Mouse (Mus musculus) erythroid progenitor cell, adult 5-6 weeks (primary cell): ENCODE results near the gene Sh3rf1. TPM values are rescaled to one million over a fixed set of nuclear protein-coding genes. Genes with fewer than 3 reads are reported as not detected.

Experiments
- ATAC-seq: replicated peaks from 2 replicates; pipeline ENCODE4 v1.8.0; 2016; ENCODE audit warnings: moderate number of reproducible peaks, mild to moderate bottlenecking, moderate TSS enrichment, inconsistent platforms; ENCODE audit not compliant: poor library complexity, low FRiP score, severe bottlenecking
- total RNA-seq, 2 experiments: library from RNA; stranded (forward) in 1 of 2; stranded (reverse) in 1 of 2; fragments of 150-400 nt in 1 of 2; fragments of 186-747, 209-891 nt in 1 of 2; gene quantifications; 2 replicates each; pipeline versions ENCODE4 v1.2.3 to v1.2.4; 2015 to 2017; ENCODE audit warnings: low replicate concordance in 2 of 2

Sh3rf1 gene
- total RNA-seq, 2 experiments from 2014 or later = not detected

- ATAC-seq = no peak
These were observed 92.5 kb downstream of the Sh3rf1 start for GRCm38 (mm10) chr8:61316012-61316767.

GRCm38 (mm10) chr8:61316813-61317534 is 93.3 kb downstream of the Sh3rf1 start:
- ATAC-seq = no peak

- ATAC-seq = no peak
These were observed 94.0 kb downstream of the Sh3rf1 start for GRCm38 (mm10) chr8:61317535-61318136.

- ATAC-seq = no peak
These were observed 97.5 kb downstream of the Sh3rf1 start for GRCm38 (mm10) chr8:61321216-61321615.

GRCm38 (mm10) chr8:61321780-61322179 is 98.1 kb downstream of the Sh3rf1 start:
- no peak for ATAC-seq

GRCm38 (mm10) chr8:61322462-61322861 is 98.8 kb downstream of the Sh3rf1 start:
- ATAC-seq = no peak

GRCm38 (mm10) chr8:61324363-61324914 is 100.8 kb downstream of the Sh3rf1 start:
- no peak for ATAC-seq

GRCm38 (mm10) chr8:61325014-61325715 is 101.5 kb downstream of the Sh3rf1 start:
- no peak for ATAC-seq

- ATAC-seq = no peak
These were observed 102.6 kb downstream of the Sh3rf1 start for GRCm38 (mm10) chr8:61326281-61326680.

- ATAC-seq = no peak
These were observed 103.7 kb downstream of the Sh3rf1 start for GRCm38 (mm10) chr8:61327333-61327732.

- ATAC-seq = no peak
These were observed 116.0 kb downstream of the Sh3rf1 start for GRCm38 (mm10) chr8:61339629-61340028.

- ATAC-seq = no peak
These were observed 116.8 kb downstream of the Sh3rf1 start for GRCm38 (mm10) chr8:61340283-61340984.

GRCm38 (mm10) chr8:61341587-61342441 is 118.1 kb downstream of the Sh3rf1 start:
- no peak for ATAC-seq

- ATAC-seq = no peak
These were observed 118.9 kb downstream of the Sh3rf1 start for GRCm38 (mm10) chr8:61342473-61343026.

GRCm38 (mm10) chr8:61344435-61344834 is 120.8 kb downstream of the Sh3rf1 start:
- no peak for ATAC-seq

- ATAC-seq = no peak
These were observed 123.3 kb downstream of the Sh3rf1 start for GRCm38 (mm10) chr8:61346941-61347340.

GRCm38 (mm10) chr8:61347526-61347925 is 123.9 kb downstream of the Sh3rf1 start:
- ATAC-seq = no peak

GRCm38 (mm10) chr8:61348029-61348428 is 124.4 kb downstream of the Sh3rf1 start:
- ATAC-seq = no peak
